Mouse (Mus musculus) heart, postnatal 36 days (tissue): ENCODE measurements around the gene Raly. TPM values are rescaled to one million over a fixed set of nuclear protein-coding genes. Genes with fewer than 3 reads are reported as not detected.

Experiments used
- DNase-seq, 2 experiments: peaks; one replicate each; pipeline ENCODE4 v3.0.0; 2021 to 2022
- intact Hi-C: fragments of 180-260 bp; cut with DNase I; formaldehyde crosslinking; loops from one replicate; pipeline ENCODE4 v1.15.1; 2025
- total RNA-seq, 2 experiments: library from RNA; stranded (reverse); gene quantifications; 2 replicates each; pipeline ENCODE4 v1.2.3; 2021

The Raly gene
- total RNA-seq, 2 experiments from 2014 or later: 99.3 to 104 TPM

- no peak for DNase-seq
- intact Hi-C loops: loop anchor here (5.0 kb wide), 1 partner anchor 45 kb away; no protein-coding TSS in a partner anchor
These were observed 8.5 kb upstream of the Raly start for GRCm38 (mm10) chr2:154782361-154782760.

GRCm38 (mm10) chr2:154782856-154783650 is 7.8 kb upstream of the Raly start:
- intact Hi-C loops: loop anchor here (5.0 kb wide), 1 partner anchor 46 kb away; no protein-coding TSS in a partner anchor
- DNase-seq: no peak

GRCm38 (mm10) chr2:154785284-154785683 is 5.6 kb upstream of the Raly start:
- DNase-seq: no peak
- intact Hi-C loops: no loop called here

- no peak for DNase-seq
- intact Hi-C loops: no loop called here
These were observed 4.7 kb upstream of the Raly start for GRCm38 (mm10) chr2:154786187-154786586.

GRCm38 (mm10) chr2:154786776-154787175 is 4.1 kb upstream of the Raly start:
- DNase-seq: no peak
- intact Hi-C loops: no loop called here

- intact Hi-C loops: no loop called here
- no peak for DNase-seq
These were observed 1.5 kb upstream of the Raly start for GRCm38 (mm10) chr2:154789381-154789780.

GRCm38 (mm10) chr2:154789977-154790655 is 780 bp upstream of the Raly start:
- DNase-seq: no peak
- intact Hi-C loops: loop anchor here (2.0 to 5.0 kb wide), 3 partner anchors 65 to 133 kb away; partner anchors contain the start of gene Eif2s2

GRCm38 (mm10) chr2:154791661-154792642 is 1.1 kb downstream of the Raly start:
- peak; percentile 79 to 85 for DNase-seq
- intact Hi-C loops: loop anchor here (2.0 to 5.0 kb wide), 4 partner anchors 25 to 135 kb away; partner anchors contain the start of gene Eif2s2

- intact Hi-C loops: no loop called here
- no peak for DNase-seq
These were observed 12.5 kb downstream of the Raly start for GRCm38 (mm10) chr2:154803372-154803771.

- intact Hi-C loops: no loop called here
These were observed 12.9 kb downstream of the Raly start for GRCm38 (mm10) chr2:154803845-154804244.

GRCm38 (mm10) chr2:154807689-154808088 is 16.8 kb downstream of the Raly start:
- no peak for DNase-seq
- intact Hi-C loops: no loop called here

More at GRCm38 (mm10) chr2:154803845-154804244, 12.9 kb downstream of the Raly start:
- DNase-seq: no peak

- intact Hi-C loops: no loop called here
These were observed 18.3 kb downstream of the Raly start for GRCm38 (mm10) chr2:154809107-154809762.

GRCm38 (mm10) chr2:154810821-154811220 is 19.9 kb downstream of the Raly start:
- no peak for DNase-seq
- intact Hi-C loops: no loop called here

More at GRCm38 (mm10) chr2:154809107-154809762, 18.3 kb downstream of the Raly start:
- DNase-seq: peak; percentile 23 to 45

- DNase-seq: no peak
- intact Hi-C loops: no loop called here
These were observed 22.5 kb downstream of the Raly start for GRCm38 (mm10) chr2:154813426-154813825.

GRCm38 (mm10) chr2:154817089-154817488 is 26.2 kb downstream of the Raly start:
- intact Hi-C loops: loop anchor here (2.0 to 5.0 kb wide), 2 partner anchors 24 to 35 kb away; no protein-coding TSS in a partner anchor
- DNase-seq: no peak

- intact Hi-C loops: loop anchor here (2.0 to 5.0 kb wide), 2 partner anchors 25 to 35 kb away; no protein-coding TSS in a partner anchor
- DNase-seq: peak in 1 of 2 experiments; percentile 45
These were observed 26.9 kb downstream of the Raly start for GRCm38 (mm10) chr2:154817788-154818187.

GRCm38 (mm10) chr2:154818599-154818998 is 27.7 kb downstream of the Raly start:
- no peak for DNase-seq
- intact Hi-C loops: loop anchor here (5.0 kb wide), 1 partner anchor 34 kb away; no protein-coding TSS in a partner anchor

GRCm38 (mm10) chr2:154820346-154820745 is 29.4 kb downstream of the Raly start:
- intact Hi-C loops: no loop called here

GRCm38 (mm10) chr2:154826054-154826538 is 35.2 kb downstream of the Raly start:
- intact Hi-C loops: no loop called here
- no peak for DNase-seq

More at GRCm38 (mm10) chr2:154820346-154820745, 29.4 kb downstream of the Raly start:
- no peak for DNase-seq
